ENCODE assay signal across 11 mouse cellular contexts in genomic region chr6:125340244-125340643, GRCm38 (mm10). TPM values are rescaled to one million over a fixed set of nuclear protein-coding genes. Genes with fewer than 3 reads are reported as not detected.
DNase-seq lines count a peak whose midpoint lies in the region; ATAC-seq and TF ChIP-seq lines count a peak whose summit lies in the region.
"Had no signal": no experiment of that assay in that cellular context is flagged by ENCODE, and none has a peak within 500 bp of the region (broad histone marks: within the 10 kb centered on the region; RNA-seq: fewer than 3 reads in every experiment).

No protein-coding gene starts in this region.

- no peaks in the 10 kb centered on the region for H3K27me3 ChIP-seq in kidney, postnatal 0 days (ENCODE audit: insufficient read depth, low read length)
- H3K27me3 ChIP-seq in limb, embryonic 13.5 days: no peaks in the 10 kb centered on the region
- peaks cover 5% of the 10 kb centered on the region; the same call in 1 of the 2 replicates for H3K27me3 ChIP-seq in forebrain, embryonic 13.5 days

- H3K9ac ChIP-seq in kidney, postnatal 0 days (ENCODE audit: low read depth, low read length): no peak overlapping the region
- H3K9ac ChIP-seq in limb, embryonic 13.5 days: 0 out of 2 replicates have a peak overlapping the region, but pooled peaks have one; percentile 2
- H3K9ac ChIP-seq in forebrain, embryonic 13.5 days: no peak overlapping the region

- H3K27ac ChIP-seq in gastrocnemius, adult 2 months: peak overlapping the region; percentile 50
- H3K27ac ChIP-seq in kidney, postnatal 0 days: peak overlapping the region; percentile 40; the same call in 1 of the 2 replicates
- H3K27ac ChIP-seq in limb, embryonic 13.5 days: peak overlapping the region; percentile 3; the same call in 1 of the 2 replicates
- no peak overlapping the region; the same call in 1 of the 2 replicates for H3K27ac ChIP-seq in forebrain, embryonic 13.5 days

- H3K4me1 ChIP-seq in kidney, postnatal 0 days (replicated peaks; ENCODE audit: insufficient read depth, low read length): 0 out of 2 replicates have a peak, but pooled peaks cover 6% of the 10 kb centered on the region
- peaks cover 19% of the 10 kb centered on the region for H3K4me1 ChIP-seq in limb, embryonic 13.5 days
- no peaks in the 10 kb centered on the region for H3K4me1 ChIP-seq in forebrain, embryonic 13.5 days

- no peak overlapping the region for H3K4me2 ChIP-seq in kidney, postnatal 0 days (ENCODE audit: low read length)
- no peak overlapping the region for H3K4me2 ChIP-seq in limb, embryonic 13.5 days (replicated peaks)
- H3K4me2 ChIP-seq in forebrain, embryonic 13.5 days: no peak overlapping the region

- intact Hi-C loops in gastrocnemius, adult 2 months (cut with DNase I): no loop called here
- intact Hi-C loops in gastrocnemius, postnatal 36 days (cut with DNase I): no loop called here

- no peaks in the 10 kb centered on the region for H3K9me3 ChIP-seq in kidney, postnatal 0 days (replicated peaks; ENCODE audit: low read length)
- no peaks in the 10 kb centered on the region for H3K9me3 ChIP-seq in limb, embryonic 13.5 days
- no peaks in the 10 kb centered on the region for H3K9me3 ChIP-seq in forebrain, embryonic 13.5 days (replicated peaks)

- H3K4me3 ChIP-seq in gastrocnemius, adult 2 months: no peak overlapping the region
- H3K4me3 ChIP-seq in kidney, postnatal 0 days (replicated peaks; ENCODE audit: low read depth, low read length): no peak overlapping the region
- no peak overlapping the region for H3K4me3 ChIP-seq in limb, embryonic 13.5 days
- no peak overlapping the region for H3K4me3 ChIP-seq in forebrain, embryonic 13.5 days

- peak; percentile 19 for DNase-seq in gastrocnemius, adult 2 months
- DNase-seq in gastrocnemius, postnatal 36 days: no peak
- no peak for DNase-seq in kidney, postnatal 0 days (ENCODE audit: low spot score)
- DNase-seq in kidney, adult 11 months: no peak
- DNase-seq in adrenal gland, adult (ENCODE audit: inconsistent age in 2 of 2, low spot score in 1 of 2): no peak
- DNase-seq: adrenal gland, postnatal 25 days; cerebellum, postnatal 36 days; layer of hippocampus, adult 9-11 months had no signal

- no peak for ATAC-seq in kidney, postnatal 0 days (replicated peaks; ENCODE audit: low FRiP score, low read depth)
- ATAC-seq in limb, embryonic 13.5 days (ENCODE audit: low FRiP score, low read depth): no peak
- peak; percentile 47 for ATAC-seq in megakaryocyte progenitor cell, adult 5-6 weeks (replicated peaks; ENCODE audit: poor library complexity)
- ATAC-seq in forebrain, embryonic 13.5 days: no peak

- no peaks in the 10 kb centered on the region for H3K36me3 ChIP-seq in kidney, postnatal 0 days (ENCODE audit: insufficient read depth, low read length)
- H3K36me3 ChIP-seq in limb, embryonic 13.5 days: no peaks in the 10 kb centered on the region
- no peaks in the 10 kb centered on the region for H3K36me3 ChIP-seq in forebrain, embryonic 13.5 days (ENCODE audit: poor library complexity, severe bottlenecking)

- TF ChIP-seq CTCF in gastrocnemius, adult 2 months (IDR thresholded peaks at IDR 0.05): no peak
- no peak for TF ChIP-seq CTCF in kidney, postnatal 0 days (IDR thresholded peaks at IDR 0.05; ENCODE audit: low read depth)

- WGBS in kidney, postnatal 0 days: 58% methylated on average over 5 of the region's 5 CpGs
- 74% methylated on average over 5 of the region's 5 CpGs for WGBS in limb, embryonic 13.5 days
- 72% methylated on average over 5 of the region's 5 CpGs for WGBS in forebrain, embryonic 13.5 days

RNA-seq across cellular contexts. Expression of gene Tnfrsf1a, which starts 8.9 kb away (rescaled TPM):
- 10 to 100 TPM; 25.8 to 26.2 TPM for total RNA-seq in gastrocnemius, adult 2 months (2021)
- total RNA-seq in gastrocnemius, postnatal 36 days (2021): 10 to 100 TPM; 21.9 to 28.7 TPM
- 77.9 and 80.4 TPM in 2 replicates for polyA plus RNA-seq in kidney, postnatal 0 days (2015; fragmentation: Nextera tagmentation; extraction: Ambion mirVana)
- 68.7 and 71.4 TPM in 2 replicates for polyA plus RNA-seq in limb, embryonic 13.5 days (2015; fragmentation: Nextera tagmentation; extraction: Ambion mirVana)
- total RNA-seq in megakaryocyte progenitor cell, adult 5-6 weeks (2015): 56.9 and 61.8 TPM in 2 replicates
- total RNA-seq in megakaryocyte progenitor cell, adult 5-6 weeks (2017): 56.6 and 57.1 TPM in 2 replicates
- polyA plus RNA-seq in forebrain, embryonic 13.5 days (2015; fragmentation: Nextera tagmentation; extraction: Ambion mirVana): 12.8 and 13.8 TPM in 2 replicates

RNA-seq across cellular contexts. Expression of gene Scnn1a, which starts 19.8 kb away (rescaled TPM):
- total RNA-seq in gastrocnemius, adult 2 months (2021): under 1 TPM; 0.10 to 0.14 TPM
- total RNA-seq in gastrocnemius, postnatal 36 days (2021): under 1 TPM; 0.15 to 0.36 TPM
- 19.9 and 22.7 TPM in 2 replicates for polyA plus RNA-seq in kidney, postnatal 0 days (2015; fragmentation: Nextera tagmentation; extraction: Ambion mirVana)
- 1.1 and 1.4 TPM in 2 replicates for polyA plus RNA-seq in limb, embryonic 13.5 days (2015; fragmentation: Nextera tagmentation; extraction: Ambion mirVana)
- 21.8 and 22.9 TPM in 2 replicates for total RNA-seq in megakaryocyte progenitor cell, adult 5-6 weeks (2015)
- total RNA-seq in megakaryocyte progenitor cell, adult 5-6 weeks (2017): 0.75 and 1.7 TPM in 2 replicates
- polyA plus RNA-seq in forebrain, embryonic 13.5 days (2015; fragmentation: Nextera tagmentation; extraction: Ambion mirVana): 0.13 and 0.26 TPM in 2 replicates

RNA-seq across cellular contexts. Expression of gene Ltbr, which starts 26.6 kb away (rescaled TPM):
- total RNA-seq in gastrocnemius, adult 2 months (2021): 10 to 100 TPM; 20.3 to 21.2 TPM
- total RNA-seq in gastrocnemius, postnatal 36 days (2021): 10 to 100 TPM; 20.3 to 21.7 TPM
- polyA plus RNA-seq in kidney, postnatal 0 days (2015; fragmentation: Nextera tagmentation; extraction: Ambion mirVana): 69.8 and 71.6 TPM in 2 replicates
- polyA plus RNA-seq in limb, embryonic 13.5 days (2015; fragmentation: Nextera tagmentation; extraction: Ambion mirVana): 45.1 and 46.2 TPM in 2 replicates
- 17.5 and 18.7 TPM in 2 replicates for total RNA-seq in megakaryocyte progenitor cell, adult 5-6 weeks (2015)
- 28.2 and 43.7 TPM in 2 replicates for total RNA-seq in megakaryocyte progenitor cell, adult 5-6 weeks (2017)
- 10.2 and 12.3 TPM in 2 replicates for polyA plus RNA-seq in forebrain, embryonic 13.5 days (2015; fragmentation: Nextera tagmentation; extraction: Ambion mirVana)

RNA-seq across cellular contexts. Expression of gene Plekhg6, which starts 40.3 kb away (rescaled TPM):
- not detected for total RNA-seq in gastrocnemius, adult 2 months (2021)
- total RNA-seq in gastrocnemius, postnatal 36 days (2021): not detected
- polyA plus RNA-seq in kidney, postnatal 0 days (2015; fragmentation: Nextera tagmentation; extraction: Ambion mirVana): 3.1 and 3.4 TPM in 2 replicates
- polyA plus RNA-seq in limb, embryonic 13.5 days (2015; fragmentation: Nextera tagmentation; extraction: Ambion mirVana): 0.67 and 0.86 TPM in 2 replicates
- total RNA-seq in megakaryocyte progenitor cell, adult 5-6 weeks (2015): not detected in 2 replicates
- total RNA-seq in megakaryocyte progenitor cell, adult 5-6 weeks (2017): not detected in 2 replicates
- polyA plus RNA-seq in forebrain, embryonic 13.5 days (2015; fragmentation: Nextera tagmentation; extraction: Ambion mirVana): 0.08 and 0.09 TPM in 2 replicates

RNA-seq across cellular contexts. Expression of gene Tuba3a, which starts 54.4 kb away (rescaled TPM):
- not detected for total RNA-seq in gastrocnemius, adult 2 months (2021)
- not detected for total RNA-seq in gastrocnemius, postnatal 36 days (2021)
- 0.17 TPM in 1 of 2 replicates, not detected in the other for polyA plus RNA-seq in kidney, postnatal 0 days (2015; fragmentation: Nextera tagmentation; extraction: Ambion mirVana)
- 0.80 and 0.91 TPM in 2 replicates for polyA plus RNA-seq in limb, embryonic 13.5 days (2015; fragmentation: Nextera tagmentation; extraction: Ambion mirVana)
- total RNA-seq in megakaryocyte progenitor cell, adult 5-6 weeks (2015): not detected in 2 replicates
- total RNA-seq in megakaryocyte progenitor cell, adult 5-6 weeks (2017): not detected in 2 replicates
- polyA plus RNA-seq in forebrain, embryonic 13.5 days (2015; fragmentation: Nextera tagmentation; extraction: Ambion mirVana): not detected in 2 replicates
- total RNA-seq: adrenal gland, postnatal 25 days had no signal
